Mouse (Mus musculus) spleen, adult 12 weeks (tissue): Measurements from ENCODE around the gene Acss3.

Experiments
- DNase-seq: peaks from one replicate; pipeline ENCODE4 v3.0.0; 2022; ENCODE audit warnings: low spot score

Gene Acss3

DNA sequence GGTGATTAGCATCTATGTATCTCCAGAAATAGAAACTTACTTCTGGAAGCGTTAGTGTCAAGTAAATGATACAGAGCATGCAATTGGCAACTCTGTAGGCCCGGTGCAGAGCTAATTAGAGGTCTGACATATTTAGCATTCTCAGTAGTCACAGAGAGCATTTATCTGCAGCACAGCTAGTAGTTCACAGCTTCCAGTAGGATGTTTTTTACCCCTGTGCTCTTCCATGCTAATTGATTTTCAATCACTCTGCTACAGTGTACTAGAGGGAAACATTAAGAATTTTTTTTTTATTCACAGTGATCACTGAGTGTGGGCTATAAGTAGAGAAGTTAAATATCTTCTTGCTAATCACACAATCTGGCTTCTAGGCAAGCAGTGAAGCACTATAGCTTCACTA is 112.3 kb downstream of the Acss3 start:
- DNase-seq = no peak

DNA sequence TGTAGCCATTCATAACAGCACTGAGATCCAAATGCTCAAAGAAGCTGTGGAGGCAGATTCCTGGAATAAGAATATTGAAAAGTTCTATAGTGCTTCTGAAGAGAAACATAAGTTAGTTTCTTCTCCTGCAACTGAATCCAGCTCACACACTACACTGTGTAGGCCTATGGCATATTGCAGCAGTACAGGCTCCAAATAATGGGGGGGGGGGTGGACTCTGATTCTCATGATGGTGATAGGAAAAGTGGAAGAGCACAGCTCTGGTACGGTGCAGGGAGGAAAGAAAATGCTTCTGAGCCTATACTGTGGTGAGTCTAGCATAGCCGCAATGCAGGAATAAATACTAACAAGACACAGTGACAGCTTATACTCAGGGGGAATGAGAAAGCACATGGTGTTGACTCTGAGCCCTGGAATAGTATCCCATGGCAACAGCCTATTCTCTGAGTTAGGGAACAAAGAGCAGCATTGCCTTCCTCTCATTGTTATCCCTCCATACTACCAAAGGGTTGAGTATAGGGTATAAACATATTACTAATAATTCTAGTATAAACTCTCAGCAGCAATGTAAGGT is 125.3 kb downstream of the Acss3 start:
- DNase-seq = no peak

DNA sequence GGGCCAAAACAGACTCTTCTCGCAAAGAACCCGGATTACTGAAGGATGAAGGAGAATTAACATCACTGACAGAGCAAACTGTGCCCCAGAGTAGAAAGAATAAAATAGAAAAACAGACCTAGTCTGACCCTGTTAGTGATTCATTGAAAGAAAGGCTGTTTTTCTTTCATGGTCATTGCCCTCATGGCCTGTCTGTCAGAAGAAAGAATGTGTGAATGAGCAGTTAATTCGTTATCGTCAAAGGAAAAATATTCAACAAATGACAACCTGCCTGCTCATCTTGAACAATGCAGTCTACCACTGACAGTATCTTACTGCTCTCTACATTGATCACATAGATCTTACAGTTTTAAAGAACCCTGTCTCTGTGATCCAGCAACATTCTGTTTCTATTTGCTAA is 134.0 kb downstream of the Acss3 start:
- no peak for DNase-seq

DNA sequence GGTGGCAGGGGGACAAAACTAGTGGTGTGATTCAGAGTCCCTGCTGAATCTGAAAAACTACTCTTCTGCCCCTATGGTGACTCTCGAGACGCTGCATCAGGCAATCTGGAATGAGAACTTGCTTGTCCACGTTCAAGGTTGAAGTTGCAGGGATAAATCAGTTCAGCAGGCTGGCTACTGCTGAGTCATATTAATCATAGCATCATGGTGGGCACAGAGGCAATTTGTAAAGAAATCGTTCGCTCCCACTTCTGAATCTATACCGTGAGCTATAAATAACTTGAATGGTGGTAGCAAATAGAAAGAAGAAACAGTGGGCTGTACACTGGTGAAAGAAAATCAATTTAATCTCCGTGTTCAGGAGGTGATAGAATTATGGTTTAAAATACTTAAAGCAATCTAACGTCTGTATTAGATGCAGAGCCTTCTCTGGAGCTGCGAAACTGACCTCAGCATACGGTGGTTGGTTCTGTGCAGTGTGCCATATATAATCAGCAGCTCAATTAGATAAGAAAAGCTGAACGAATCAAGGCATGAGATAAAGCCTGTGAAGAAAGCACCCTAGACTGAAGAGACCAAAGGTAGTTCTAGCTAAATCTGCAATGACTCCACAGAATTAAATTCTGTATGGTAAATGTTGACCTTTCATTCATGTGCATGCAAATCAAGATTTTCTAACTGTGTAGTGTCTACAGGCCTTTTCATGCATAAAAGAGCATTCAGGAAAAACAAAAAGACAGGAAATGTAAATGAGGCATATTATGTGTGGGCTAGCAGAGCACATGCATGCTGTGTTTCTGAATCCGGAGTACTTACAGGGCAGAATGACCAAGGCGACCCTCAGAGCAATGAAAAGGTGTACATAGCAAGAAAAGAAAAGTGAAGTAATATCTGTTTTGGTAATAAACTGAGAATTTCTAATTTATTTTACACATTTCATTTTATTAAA is 148.0 kb downstream of the Acss3 start:
- no peak for DNase-seq

DNA sequence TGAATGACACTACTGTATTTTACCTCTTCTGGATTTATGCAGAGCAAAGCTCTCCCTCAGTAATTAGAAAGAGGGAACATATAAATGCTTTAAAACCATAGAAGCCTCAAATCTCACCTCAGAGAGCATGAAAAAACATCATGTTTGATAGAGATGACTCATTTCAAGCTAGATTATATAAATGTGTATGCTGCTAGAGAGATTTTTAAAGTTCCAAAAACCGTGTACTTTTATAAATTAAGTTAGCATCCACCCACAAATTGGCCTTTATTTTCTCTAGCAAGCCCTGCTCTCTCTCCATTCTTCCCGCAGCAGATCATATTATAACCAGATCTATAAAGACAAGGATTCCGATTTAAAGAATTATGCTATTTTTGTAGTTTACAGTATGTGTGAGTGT is 164.4 kb downstream of the Acss3 start:
- DNase-seq = no peak

DNA sequence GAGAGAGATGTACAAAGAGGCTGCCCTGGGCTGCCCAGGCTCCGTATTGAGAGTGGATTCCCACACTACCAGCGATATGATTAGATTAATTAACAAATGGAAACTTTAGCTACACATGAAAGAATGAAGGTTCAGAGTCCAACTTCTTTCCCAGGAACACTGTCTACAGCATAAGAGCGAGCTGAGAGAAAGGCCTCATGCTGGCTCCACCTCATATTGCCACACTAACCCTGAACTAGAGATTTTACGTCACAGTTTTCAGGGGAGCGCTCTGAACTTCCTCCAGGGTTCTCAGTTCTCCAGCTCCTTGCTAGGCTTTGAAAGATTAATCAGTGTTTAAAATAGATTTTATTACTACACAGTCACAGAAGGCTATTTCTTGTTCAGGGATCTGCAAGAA is 182.1 kb downstream of the Acss3 start:
- DNase-seq = no peak

DNA sequence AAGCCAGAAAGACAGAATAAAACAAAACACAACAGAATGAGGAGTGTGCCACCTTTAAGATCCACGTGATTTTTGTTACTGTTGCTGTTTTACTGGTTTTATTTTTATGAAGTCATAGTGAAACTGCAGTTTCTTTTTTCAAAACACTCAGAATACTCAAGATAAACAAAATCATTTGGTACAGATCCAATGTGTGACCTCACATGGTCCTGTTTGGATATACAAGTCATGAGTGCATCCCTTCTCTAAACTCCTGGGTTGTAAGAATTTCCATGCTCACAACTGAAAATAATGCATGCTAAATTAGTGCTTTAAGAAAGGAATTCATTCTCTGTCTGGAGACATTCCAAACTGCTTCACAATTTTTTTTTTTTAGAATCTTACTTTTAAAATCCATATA is 184.0 kb downstream of the Acss3 start:
- DNase-seq = no peak

DNA sequence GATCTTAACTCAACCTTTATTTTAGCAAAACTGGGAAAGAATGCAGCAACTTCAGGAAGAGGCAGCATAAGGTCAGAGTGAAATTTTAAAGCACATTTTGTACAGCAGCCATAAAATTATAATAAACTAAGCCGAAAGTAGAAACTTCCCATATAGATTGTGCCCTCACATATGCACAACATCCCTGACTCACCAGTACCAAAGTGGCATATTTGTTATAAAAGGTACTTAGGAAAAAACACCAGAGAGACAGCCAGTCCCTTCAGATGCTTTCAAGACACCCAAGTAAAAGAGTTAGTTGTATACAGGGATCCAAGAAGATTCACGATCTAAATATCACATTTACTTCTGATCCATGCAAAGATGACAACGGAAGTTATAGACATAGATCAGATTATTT is 184.6 kb downstream of the Acss3 start:
- DNase-seq = no peak

DNA sequence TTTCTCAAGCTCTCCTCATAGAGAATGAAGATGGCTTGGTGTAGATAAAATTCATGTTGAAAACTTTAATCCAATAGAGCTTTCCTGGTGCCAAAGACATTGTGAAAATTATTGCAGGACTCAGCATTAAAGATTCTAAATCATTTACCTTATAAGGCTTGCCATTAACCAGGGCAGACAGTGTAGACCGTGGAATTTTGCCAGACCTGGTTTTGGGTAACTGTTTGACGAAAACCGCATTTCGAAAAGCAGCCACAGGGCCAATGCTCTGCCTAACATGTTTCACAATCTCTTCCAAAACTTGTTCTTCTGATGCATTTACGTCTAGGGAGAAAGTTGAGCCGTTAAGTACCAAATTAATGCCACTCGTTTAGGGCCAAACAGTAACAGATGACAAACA is 186.5 kb downstream of the Acss3 start:
- DNase-seq = no peak

DNA sequence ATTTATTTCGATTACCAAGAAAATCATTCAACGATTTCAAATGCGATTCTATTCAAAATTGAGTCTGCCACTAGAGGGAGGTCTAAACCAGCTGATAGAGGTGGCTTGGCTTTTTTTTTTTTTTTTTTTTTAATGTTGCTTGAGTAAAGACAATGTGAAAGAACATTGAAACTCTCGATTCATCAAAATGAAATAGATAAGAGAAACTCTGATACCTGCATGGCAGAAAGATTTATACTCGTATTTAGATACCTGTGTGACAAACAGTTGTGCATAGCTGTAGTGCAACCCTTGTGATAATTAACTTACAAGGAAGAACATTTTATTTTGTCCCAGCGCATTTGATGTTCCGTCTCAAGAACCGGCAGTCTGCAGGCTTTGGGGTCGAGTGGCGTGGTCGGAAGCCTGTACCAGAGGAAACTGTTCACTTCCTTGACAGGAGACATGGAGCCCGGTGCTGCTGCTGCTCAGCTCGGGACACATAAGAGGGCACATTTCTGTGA is 190.8 kb downstream of the Acss3 start:
- no peak for DNase-seq

DNA sequence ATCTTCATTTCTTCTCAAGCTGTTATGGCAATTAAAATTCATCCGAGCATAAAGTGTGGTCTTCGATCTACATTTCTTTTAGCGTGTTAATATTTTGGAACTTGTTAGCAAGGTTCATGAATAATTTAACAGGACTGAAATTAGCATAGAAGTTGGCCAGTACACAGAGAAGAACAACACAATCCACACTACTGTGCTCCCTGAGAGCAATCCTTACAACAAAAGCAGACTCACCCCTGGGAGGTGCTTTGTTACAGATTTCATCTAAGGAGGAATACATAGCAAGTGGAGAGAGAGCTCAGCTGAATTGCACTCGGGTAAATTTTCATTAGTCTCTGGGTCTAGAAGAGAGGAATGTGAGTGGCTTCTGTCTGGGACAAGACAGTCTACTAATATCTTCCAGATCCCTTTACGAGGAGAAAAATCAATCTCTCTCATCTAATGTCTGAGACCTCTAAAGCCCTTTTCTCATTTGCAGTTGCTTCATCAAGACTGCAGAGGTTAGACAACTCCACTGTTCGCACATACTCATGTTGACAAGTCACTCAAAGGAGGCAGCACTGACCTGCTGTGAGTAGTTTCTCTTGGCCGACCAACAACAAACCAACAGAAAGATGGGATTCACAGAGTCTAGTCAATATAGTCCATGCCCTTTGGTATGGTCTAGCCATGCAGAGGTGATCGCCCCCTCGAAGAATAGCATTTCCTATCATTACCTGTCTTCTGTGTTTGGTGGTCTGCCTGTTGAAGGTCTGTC is 194.7 kb downstream of the Acss3 start:
- DNase-seq = no peak

DNA sequence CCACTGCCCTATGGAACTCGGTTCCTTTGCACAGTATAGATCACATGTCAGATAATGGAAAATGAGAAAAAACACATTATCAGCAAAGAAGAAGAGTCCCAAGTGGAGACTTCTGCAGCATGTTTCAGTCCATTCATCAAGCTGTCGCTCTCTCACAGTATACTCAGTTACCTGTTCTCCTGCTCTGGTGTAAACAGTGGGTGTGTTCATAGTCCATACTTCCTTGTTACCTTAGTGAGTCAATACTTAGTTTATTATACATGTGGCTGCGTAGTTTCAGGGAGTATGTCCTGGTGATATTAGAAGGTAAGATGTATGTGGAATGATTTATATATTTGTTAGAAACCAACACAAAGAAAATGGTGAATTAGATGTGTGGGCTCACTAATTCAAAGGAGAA is 198.7 kb downstream of the Acss3 start:
- no peak for DNase-seq

DNA sequence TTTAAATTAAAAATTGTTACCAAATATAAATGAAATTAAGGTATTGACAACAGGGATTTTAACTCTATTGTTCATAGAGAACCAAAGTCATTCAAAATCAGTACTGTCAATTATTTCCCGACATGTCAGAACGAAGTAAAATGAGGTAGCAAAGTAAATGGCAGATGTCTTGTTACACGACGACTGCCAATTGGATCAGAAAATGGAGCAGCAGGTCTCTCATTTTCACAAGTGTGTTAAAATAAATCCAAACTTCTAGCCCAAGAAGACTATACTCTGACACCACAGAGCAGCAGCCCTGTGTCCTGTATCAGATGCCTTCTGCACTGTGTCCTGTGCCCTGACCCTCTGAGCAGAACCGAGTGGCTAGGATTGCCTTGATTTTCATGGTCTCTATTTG is 199.1 kb downstream of the Acss3 start:
- no peak for DNase-seq

DNA sequence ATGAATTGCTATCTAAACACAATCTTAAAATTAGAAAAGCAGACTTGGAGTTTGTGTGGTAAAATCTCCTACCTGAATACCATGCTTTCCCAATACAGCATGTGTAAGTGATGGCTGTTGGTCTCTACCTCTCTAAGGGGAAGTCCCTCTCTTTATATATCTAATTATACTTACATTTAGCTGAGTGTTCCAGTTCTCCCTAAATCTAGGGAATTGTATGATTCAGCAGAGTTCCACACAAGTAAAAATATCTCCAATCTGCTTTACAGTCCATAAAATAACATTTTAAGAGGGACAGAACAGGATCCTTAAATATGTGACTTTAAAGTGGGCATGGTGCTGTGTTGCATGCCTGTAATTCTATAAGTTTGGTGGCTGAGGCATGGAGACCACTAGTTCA is 208.6 kb downstream of the Acss3 start:
- DNase-seq = no peak

DNA sequence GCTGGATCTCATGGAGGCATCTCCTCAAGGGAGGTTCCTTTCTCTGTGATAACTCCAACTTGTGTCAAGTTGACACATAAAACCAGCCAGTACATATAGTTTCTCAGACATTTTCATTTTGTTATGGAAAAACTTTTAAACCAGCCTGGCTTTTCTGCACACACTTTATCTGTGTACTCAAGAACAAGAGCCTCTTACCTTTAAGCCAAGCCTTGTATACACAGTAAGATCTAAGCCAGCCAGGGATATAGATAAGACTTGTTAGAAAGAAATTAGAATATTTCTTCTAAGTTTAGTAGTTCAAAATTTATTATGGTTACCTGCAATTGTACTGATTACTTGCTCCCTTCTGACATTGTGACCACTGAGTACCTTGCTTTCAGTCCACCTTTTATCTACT is 209.2 kb downstream of the Acss3 start:
- DNase-seq = no peak

DNA sequence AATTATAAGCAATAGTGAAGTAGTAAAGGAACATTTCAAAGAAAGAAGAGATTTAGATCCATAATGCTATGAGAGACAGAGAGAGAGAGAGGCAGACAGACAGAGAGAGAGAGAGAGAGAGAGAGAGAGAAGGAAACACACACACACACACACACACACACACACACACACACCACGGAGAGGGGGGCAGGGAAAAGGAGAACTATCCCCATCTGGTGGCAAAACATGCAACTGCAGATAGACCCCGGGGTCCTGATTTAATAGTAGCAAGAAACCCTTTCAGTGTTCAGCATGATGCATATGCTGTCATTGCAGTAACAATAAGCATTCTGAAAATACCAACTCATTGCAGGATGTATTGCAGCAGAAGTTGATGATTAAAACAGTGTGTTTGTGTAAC is 210.4 kb downstream of the Acss3 start:
- DNase-seq = no peak

DNA sequence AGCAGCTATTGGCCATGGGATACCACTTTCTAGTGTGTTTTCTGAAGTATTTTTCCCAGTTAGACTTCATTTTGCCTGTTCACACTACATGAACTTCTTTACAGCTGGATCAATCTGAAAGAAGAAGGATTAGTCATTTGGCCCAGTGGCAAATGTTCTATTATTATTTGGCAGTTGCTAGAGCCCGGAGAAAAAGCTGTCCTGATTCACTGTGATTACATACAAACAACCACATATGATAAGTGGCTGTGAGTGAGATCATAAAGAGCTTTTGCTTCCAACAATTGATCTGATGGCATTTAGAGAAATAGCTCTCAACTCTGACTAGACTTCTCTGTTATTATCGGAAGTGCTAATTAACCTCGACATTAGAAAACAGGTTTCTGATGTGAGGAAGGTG is 213.4 kb downstream of the Acss3 start:
- DNase-seq = no peak

DNA sequence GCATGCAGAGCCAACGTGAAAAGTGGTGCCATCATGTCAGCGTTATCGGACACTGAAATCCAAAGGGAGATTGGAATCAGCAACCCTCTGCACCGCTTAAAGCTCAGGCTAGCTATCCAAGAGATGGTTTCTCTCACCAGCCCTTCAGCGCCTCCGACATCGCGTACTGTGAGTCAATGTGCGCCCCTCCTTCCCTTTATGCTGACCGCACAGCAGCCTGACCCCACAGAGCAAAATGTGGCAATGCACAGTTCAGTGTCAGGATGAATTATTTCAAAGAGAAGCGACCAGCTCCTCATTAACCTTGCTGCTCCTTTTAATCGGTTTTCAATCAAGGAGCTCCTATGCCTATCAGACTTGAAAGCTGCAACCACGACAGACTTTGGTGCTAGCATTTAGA is 227.1 kb downstream of the Acss3 start:
- DNase-seq = no peak
